Comparison of ENCODE assay signal across 7 mouse cellular contexts in genomic region chr7:80156711-80157227, GRCm38 (mm10). TPM values are rescaled to one million over a fixed set of nuclear protein-coding genes. Genes with fewer than 3 reads are reported as not detected.
A peak's percentile ranks its signal among the peaks of the same experiment; 100 is the strongest.
DNase-seq lines count a peak whose midpoint lies in the region; ATAC-seq and TF ChIP-seq lines count a peak whose summit lies in the region.

No protein-coding gene starts in this region.

- no peak overlapping the region for H3K4me2 ChIP-seq in midbrain, embryonic 11.5 days
- no peak overlapping the region for H3K4me2 ChIP-seq in midbrain, embryonic 15.5 days
- 0 out of 2 replicates have a peak overlapping the region, but pooled peaks have one; percentile 12 for H3K4me2 ChIP-seq in lung, embryonic 15.5 days

- peak; percentile 54; the same call in 1 of the 2 replicates for ATAC-seq in midbrain, embryonic 11.5 days (ENCODE audit: low FRiP score)
- no peak for ATAC-seq in midbrain, embryonic 15.5 days (replicated peaks)
- peak; percentile 60; the same call in 1 of the 2 replicates for ATAC-seq in lung, embryonic 15.5 days (ENCODE audit: borderline replicate concordance, extremely low read depth, low FRiP score, low TSS enrichment)

- peak; percentile 35 for TF ChIP-seq CTCF in cortical plate, adult 2 months (IDR thresholded peaks at IDR 0.05; ENCODE audit: extremely low read depth, insufficient read depth, low read length)
- TF ChIP-seq CTCF in kidney, adult 2 months (conservative IDR thresholded peaks at IDR 0.05; ENCODE audit: insufficient read depth, insufficient read length, low read depth, low read length) = peak; percentile 57

- DNase-seq in midbrain, embryonic 11.5 days (ENCODE audit: low spot score, missing footprints) = peak; percentile 91
- DNase-seq in R1 (ENCODE audit: low read depth, low spot score) = peak; percentile 89
- DNase-seq in kidney, adult 2 months = peak; percentile 87
- DNase-seq in splenic B cell, adult 2 months (ENCODE audit: low read depth, low spot score) = peak; percentile 62

- H3K27ac ChIP-seq in midbrain, embryonic 11.5 days (ENCODE audit: low read depth, low read length) = no peak overlapping the region
- no peak overlapping the region for H3K27ac ChIP-seq in midbrain, embryonic 15.5 days
- no peak overlapping the region for H3K27ac ChIP-seq in cortical plate, adult 2 months (ENCODE audit: insufficient read depth, low read length)
- peak overlapping the region; percentile 51; the same call in 1 of the 2 replicates for H3K27ac ChIP-seq in kidney, adult 2 months (ENCODE audit: insufficient read depth, low read depth, low read length)
- H3K27ac ChIP-seq in lung, embryonic 15.5 days = 0 out of 2 replicates have a peak overlapping the region, but pooled peaks have one; percentile 9

- no peak overlapping the region for H3K4me3 ChIP-seq in midbrain, embryonic 11.5 days (ENCODE audit: low read depth, low read length)
- H3K4me3 ChIP-seq in midbrain, embryonic 15.5 days = no peak overlapping the region
- H3K4me3 ChIP-seq in cortical plate, adult 2 months (ENCODE audit: insufficient read depth, low read length) = no peak overlapping the region
- no peak overlapping the region for H3K4me3 ChIP-seq in kidney, adult 2 months (ENCODE audit: insufficient read depth, low read depth, low read length)
- no peak overlapping the region for H3K4me3 ChIP-seq in lung, embryonic 15.5 days

- no peaks in the 10 kb centered on the region for H3K27me3 ChIP-seq in midbrain, embryonic 11.5 days (ENCODE audit: control insufficient read depth, insufficient read depth, low read length)
- no peaks in the 10 kb centered on the region for H3K27me3 ChIP-seq in midbrain, embryonic 15.5 days (replicated peaks)
- H3K27me3 ChIP-seq in kidney, adult 2 months (replicated peaks; ENCODE audit: control insufficient read depth, insufficient read depth, low read length) = no peaks in the 10 kb centered on the region
- no peaks in the 10 kb centered on the region for H3K27me3 ChIP-seq in lung, embryonic 15.5 days
- no peaks in the 10 kb centered on the region for H3K27me3 ChIP-seq in splenic B cell, adult 2 months (ENCODE audit: control insufficient read depth, insufficient read depth, low read length, poor library complexity, severe bottlenecking)

- TF ChIP-seq POLR2A in cortical plate, adult 2 months (IDR thresholded peaks at IDR 0.05; ENCODE audit: extremely low read depth, insufficient read depth, low read length) = no peak
- TF ChIP-seq POLR2A in kidney, adult 2 months (IDR thresholded peaks at IDR 0.05; ENCODE audit: low read depth, low read length) = no peak

- no peak overlapping the region for H3K9ac ChIP-seq in midbrain, embryonic 11.5 days (ENCODE audit: low read length)
- H3K9ac ChIP-seq in midbrain, embryonic 15.5 days = no peak overlapping the region
- H3K9ac ChIP-seq in lung, embryonic 15.5 days = no peak overlapping the region

- no peaks in the 10 kb centered on the region for H3K9me3 ChIP-seq in midbrain, embryonic 11.5 days (ENCODE audit: control insufficient read depth, low read length)
- H3K9me3 ChIP-seq in midbrain, embryonic 15.5 days = no peaks in the 10 kb centered on the region
- H3K9me3 ChIP-seq in lung, embryonic 15.5 days = no peaks in the 10 kb centered on the region

- 43% methylated on average over 13 of the region's 13 CpGs for WGBS in midbrain, embryonic 11.5 days
- WGBS in midbrain, embryonic 15.5 days = 51% methylated on average over 13 of the region's 13 CpGs
- 20% methylated on average over 13 of the region's 13 CpGs for WGBS in kidney, adult 2 months
- 39% methylated on average over 13 of the region's 13 CpGs for whole genome bisulfite sequencing in lung, embryonic 15.5 days

- no peaks in the 10 kb centered on the region for H3K36me3 ChIP-seq in midbrain, embryonic 11.5 days (ENCODE audit: control insufficient read depth, insufficient read depth, low read length)
- no peaks in the 10 kb centered on the region for H3K36me3 ChIP-seq in midbrain, embryonic 15.5 days (replicated peaks)
- no peaks in the 10 kb centered on the region for H3K36me3 ChIP-seq in kidney, adult 2 months (ENCODE audit: control insufficient read depth, insufficient read depth, low read length)
- no peaks in the 10 kb centered on the region for H3K36me3 ChIP-seq in lung, embryonic 15.5 days
- no peaks in the 10 kb centered on the region for H3K36me3 ChIP-seq in splenic B cell, adult 2 months (ENCODE audit: control insufficient read depth, insufficient read depth, low read length, poor library complexity, severe bottlenecking)

- no peaks in the 10 kb centered on the region for H3K4me1 ChIP-seq in midbrain, embryonic 11.5 days (ENCODE audit: control insufficient read depth, insufficient read depth, low read length)
- H3K4me1 ChIP-seq in midbrain, embryonic 15.5 days = no peaks in the 10 kb centered on the region
- no peaks in the 10 kb centered on the region for H3K4me1 ChIP-seq in cortical plate, adult 2 months (ENCODE audit: control insufficient read depth, insufficient read depth, low read length)
- peaks cover 29% of the 10 kb centered on the region for H3K4me1 ChIP-seq in kidney, adult 2 months (ENCODE audit: control insufficient read depth, insufficient read depth, low read length)
- H3K4me1 ChIP-seq in lung, embryonic 15.5 days = peaks cover 28% of the 10 kb centered on the region

RNA-seq across cellular contexts. Expression of gene Sema4b, which starts 29.9 kb away (rescaled TPM):
- 9.6 and 10.5 TPM in 2 replicates for polyA plus RNA-seq in midbrain, embryonic 11.5 days (2014; fragmentation: Nextera tagmentation; extraction: Ambion mirVana)
- polyA plus RNA-seq in midbrain, embryonic 15.5 days (2015; fragmentation: Nextera tagmentation; extraction: Ambion mirVana) = 26.9 and 27.0 TPM in 2 replicates
- polyA plus RNA-seq in cortical plate, adult 2 months (2012; rRNA removed) = 11.6 and 12.5 TPM in 2 replicates
- 24.4 and 26.3 TPM in 2 replicates for polyA plus RNA-seq in kidney, adult 2 months (2012; rRNA removed)
- 13.7 and 14.9 TPM in 2 replicates for polyA plus RNA-seq in lung, embryonic 15.5 days (2015; fragmentation: Nextera tagmentation; extraction: Ambion mirVana)

RNA-seq across cellular contexts. Expression of gene Idh2, which starts 41.6 kb away (rescaled TPM):
- polyA plus RNA-seq in midbrain, embryonic 11.5 days (2014; fragmentation: Nextera tagmentation; extraction: Ambion mirVana) = 349 and 357 TPM in 2 replicates
- polyA plus RNA-seq in midbrain, embryonic 15.5 days (2015; fragmentation: Nextera tagmentation; extraction: Ambion mirVana) = 242 and 249 TPM in 2 replicates
- polyA plus RNA-seq in cortical plate, adult 2 months (2012; rRNA removed) = 92.7 and 95.0 TPM in 2 replicates
- polyA plus RNA-seq in kidney, adult 2 months (2012; rRNA removed) = 651 and 688 TPM in 2 replicates
- polyA plus RNA-seq in lung, embryonic 15.5 days (2015; fragmentation: Nextera tagmentation; extraction: Ambion mirVana) = 690 and 692 TPM in 2 replicates

Comparison
In these comparisons a context has a peak if more than half of its experiments do, and no peak if none do; other contexts are left out.
1. H3K27ac ChIP-seq: peak in kidney, adult 2 months (single experiment) and lung, embryonic 15.5 days (single experiment); none in midbrain, embryonic 11.5 days (single experiment), midbrain, embryonic 15.5 days (single experiment) and cortical plate, adult 2 months (single experiment).
2. Peak in every context shown above with its lines, with median percentiles within 50 percentile points of each other: DNase-seq.